Mouse (Mus musculus) macrophage (primary cell): ENCODE data around the gene Hspd1. TPM values are rescaled to one million over a fixed set of nuclear protein-coding genes. Genes with fewer than 3 reads are reported as not detected.
A peak's percentile ranks its signal among the peaks of the same experiment; 100 is the strongest.

Experiments
- H3K27ac ChIP-seq: fragments of 350-480 bp; formaldehyde crosslinking; 2 replicates; pipeline ENCODE4 v1.9.0; 2021
- H3K36me3 ChIP-seq: fragments of 350-480 bp; formaldehyde crosslinking; 2 replicates; pipeline ENCODE4 v1.9.0; 2021; ENCODE audit errors: inconsistent target
- H3K4me3 ChIP-seq: fragments of 350-480 bp; formaldehyde crosslinking; 2 replicates; pipeline ENCODE4 v1.9.0; 2021; ENCODE audit errors: inconsistent target
- H3K79me2 ChIP-seq: fragments of 350-480 bp; formaldehyde crosslinking; 2 replicates; pipeline ENCODE4 v1.9.0; 2021; ENCODE audit errors: inconsistent target
- WGBS: methylation state at CpG from one replicate; pipeline ENCODE4 v1.1.7; 2026; ENCODE audit warnings: inconsistent platforms; ENCODE audit not compliant: missing documents; 5-methylcytosine and 5-hydroxymethylcytosine counted together
- polyA plus RNA-seq: library from polyadenylated mRNA; stranded (reverse); fragments of 250-400 nt; gene quantifications from 3 replicates; pipeline ENCODE4 v1.2.4, GENCODE M21; 2018; ENCODE audit warnings: inconsistent platforms

Hspd1 gene
- polyA plus RNA-seq, 1 experiment from 2014 or later = 197 TPM

- WGBS = 100% methylated on average over 4 of the region's 4 CpGs
- no peaks in the 10 kb centered on the region for H3K79me2 ChIP-seq
- no peak overlapping the region for H3K4me3 ChIP-seq
Observed at GRCm38 (mm10) chr1:55041691-55042090, 46.4 kb downstream of the Hspd1 start.

GRCm38 (mm10) chr1:55039944-55040343, 48.1 kb downstream of the Hspd1 start:
- no peak overlapping the region for H3K4me3 ChIP-seq
- H3K36me3 ChIP-seq = no peaks in the 10 kb centered on the region
- H3K79me2 ChIP-seq = no peaks in the 10 kb centered on the region
- no peak overlapping the region for H3K27ac ChIP-seq
- 83% methylated on average over 1 of the region's 1 CpGs for WGBS

More at GRCm38 (mm10) chr1:55041691-55042090, 46.4 kb downstream of the Hspd1 start:
- Histone ChIP-seq H3K27ac (no peak overlapping the region), H3K36me3 (no peaks in the 10 kb centered on the region)

GRCm38 (mm10) chr1:55031026-55031779, 56.8 kb downstream of the Hspd1 start:
- Histone ChIP-seq H3K79me2 (peaks cover 9% of the 10 kb centered on the region), H3K27ac (no peak overlapping the region), H3K4me3 (no peak overlapping the region), H3K36me3 (no peaks in the 10 kb centered on the region)

- WGBS = 67% methylated on average over 3 of the region's 4 CpGs
- Histone ChIP-seq H3K79me2 (peaks cover 27% of the 10 kb centered on the region), H3K36me3 (no peaks in the 10 kb centered on the region), H3K4me3 (peak overlapping the region; percentile 34), H3K27ac (peak overlapping the region; percentile 80)
Observed at GRCm38 (mm10) chr1:55029446-55029845, 58.6 kb downstream of the Hspd1 start.

- 21% methylated on average over 11 of the region's 11 CpGs for WGBS
- H3K27ac ChIP-seq = peak overlapping the region; percentile 80
- H3K36me3 ChIP-seq = no peaks in the 10 kb centered on the region
- H3K79me2 ChIP-seq = peaks cover 35% of the 10 kb centered on the region
- H3K4me3 ChIP-seq = peak overlapping the region; percentile 34
Observed at GRCm38 (mm10) chr1:55028512-55029249, 59.4 kb downstream of the Hspd1 start.

GRCm38 (mm10) chr1:55027966-55028365, 60.1 kb downstream of the Hspd1 start:
- Histone ChIP-seq H3K79me2 (peaks cover 42% of the 10 kb centered on the region), H3K4me3 (peak overlapping the region; percentile 95), H3K36me3 (no peaks in the 10 kb centered on the region), H3K27ac (peak overlapping the region; percentile 80)
- WGBS = 64% methylated on average over 1 of the region's 1 CpGs

Other genes starting within 250 kb of the Hspd1 start
- 20.2 to 33.0 TPM (median 32.0 TPM) in 3 replicates for gene Ankrd44, start 161.9 kb downstream of the Hspd1 start, polyA plus RNA-seq
- gene Sf3b1, start 60.8 kb downstream of the Hspd1 start, polyA plus RNA-seq = 84.4 to 101 TPM (median 86.5 TPM) in 3 replicates
- 15.3 to 21.2 TPM (median 15.4 TPM) in 3 replicates for gene Coq10b, start 35.5 kb downstream of the Hspd1 start, polyA plus RNA-seq
- gene Hspe1, start 111 bp downstream of the Hspd1 start, polyA plus RNA-seq = 207 to 271 TPM (median 256 TPM) in 3 replicates
- 32.8 to 41.0 TPM (median 37.8 TPM) in 3 replicates for gene Mob4, start 43.0 kb upstream of the Hspd1 start, polyA plus RNA-seq
- gene Rftn2, start 138.5 kb upstream of the Hspd1 start, polyA plus RNA-seq = 1.1 to 2.8 TPM (median 1.6 TPM) in 3 replicates
- 0.86 to 1.8 TPM (median 0.86 TPM) in 3 replicates for gene Mars2, start 148.9 kb upstream of the Hspd1 start, polyA plus RNA-seq